Mouse (Mus musculus) frontal cortex, postnatal 25 days (tissue): ENCODE measurements at regions not wholly inside any gene's neighbourhood (a gene's known extent, or its start where the extent isn't known, plus 50 kb on each side); places are given as distances from the start of the nearest gene placed in this dataset.
A peak's percentile ranks its signal among the peaks of the same experiment; 100 is the strongest.
"Not testable (repeated sequence)": the region's sequence is repeated elsewhere in the genome, so short reads cannot be mapped to it uniquely, and the experiment has no call there.

Source experiments
- DNase-seq, 2 experiments: peaks; one replicate each; pipeline ENCODE4 v3.0.0; 2022; ENCODE audit warnings: low spot score in 2 of 2

DNA sequence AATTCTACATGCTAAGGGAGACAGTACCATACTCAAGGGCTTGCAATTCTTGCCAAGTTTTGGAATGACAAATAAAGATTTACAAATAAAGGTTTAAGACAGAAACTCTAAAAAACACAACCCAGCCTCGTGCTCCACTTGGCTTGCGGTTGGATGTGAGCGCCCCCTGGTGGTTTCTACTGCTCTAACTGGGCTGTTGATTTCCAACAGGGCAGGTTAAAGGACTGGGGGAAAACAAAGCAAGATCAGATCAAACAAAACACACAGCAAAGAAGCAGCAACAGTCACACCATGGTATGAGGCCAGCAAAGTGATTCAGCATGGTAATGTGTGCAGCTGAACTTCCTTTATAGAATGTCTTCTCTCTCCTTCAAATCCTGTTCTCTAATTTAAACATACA lies 339.2 kb downstream of the Adam3 start:
- DNase-seq = peak; percentile 66 to 67

DNA sequence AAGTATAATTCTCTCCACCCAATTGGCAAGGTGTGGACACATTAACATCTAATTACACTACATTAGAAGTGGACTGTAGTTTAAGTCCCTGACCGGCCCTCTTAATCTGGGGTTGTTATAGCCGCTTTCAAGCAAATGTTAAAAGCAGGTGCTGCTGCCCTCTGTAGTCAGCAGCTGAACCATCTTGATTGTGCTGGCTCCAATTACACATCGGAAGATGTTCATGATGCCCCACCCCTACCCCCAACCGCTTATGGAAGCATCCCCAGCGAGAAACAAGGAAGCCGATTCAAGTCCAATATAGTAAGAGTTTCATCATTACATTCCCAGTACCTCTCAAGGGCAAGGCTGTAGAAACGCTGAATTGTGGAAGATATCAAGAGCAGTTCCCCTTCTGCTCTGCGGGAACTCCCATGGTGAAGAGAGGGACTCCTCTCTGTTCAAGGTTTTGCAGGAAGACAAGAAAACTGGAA lies 341.7 kb downstream of the Adam3 start:
- DNase-seq = no peak

DNA sequence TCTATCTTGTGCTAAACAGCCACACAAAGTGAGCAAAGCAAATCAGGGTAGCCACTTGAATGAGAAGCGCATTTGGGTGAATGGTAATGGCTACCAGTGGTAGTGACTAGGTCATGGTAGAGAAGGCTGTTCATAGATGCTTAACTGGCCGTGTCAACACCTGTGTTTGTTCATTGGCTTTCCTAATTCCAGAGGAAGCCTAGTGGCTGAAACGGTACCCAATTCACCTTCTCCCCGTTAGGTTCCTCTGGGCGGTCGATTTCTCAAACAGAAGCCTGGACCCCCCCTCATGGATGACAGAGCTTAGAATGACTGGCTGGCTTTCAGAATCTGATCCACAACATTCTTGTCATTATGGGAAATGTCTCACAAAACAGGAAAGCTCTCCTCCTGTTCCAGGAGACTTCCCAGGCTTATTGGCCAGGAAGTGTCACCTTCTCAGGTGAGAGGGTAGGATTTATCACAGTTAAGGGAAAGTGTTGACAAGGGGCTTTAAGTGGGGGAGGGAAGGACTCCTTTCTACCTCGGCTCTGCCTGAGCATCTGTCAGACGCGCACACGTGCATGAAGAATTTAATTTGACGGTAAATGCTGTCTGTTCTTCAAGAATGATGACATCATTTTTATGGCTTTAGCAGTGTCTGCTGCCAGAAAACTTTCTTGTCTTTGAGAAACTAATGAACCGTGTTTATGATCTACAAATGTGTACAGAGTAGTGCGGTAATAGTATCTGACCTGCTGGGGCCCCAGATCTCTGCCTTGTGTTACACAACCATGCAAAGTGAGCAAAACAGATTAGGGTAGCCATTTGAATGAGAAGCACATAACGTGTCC lies 342.3 kb downstream of the Adam3 start:
- DNase-seq = no peak

DNA sequence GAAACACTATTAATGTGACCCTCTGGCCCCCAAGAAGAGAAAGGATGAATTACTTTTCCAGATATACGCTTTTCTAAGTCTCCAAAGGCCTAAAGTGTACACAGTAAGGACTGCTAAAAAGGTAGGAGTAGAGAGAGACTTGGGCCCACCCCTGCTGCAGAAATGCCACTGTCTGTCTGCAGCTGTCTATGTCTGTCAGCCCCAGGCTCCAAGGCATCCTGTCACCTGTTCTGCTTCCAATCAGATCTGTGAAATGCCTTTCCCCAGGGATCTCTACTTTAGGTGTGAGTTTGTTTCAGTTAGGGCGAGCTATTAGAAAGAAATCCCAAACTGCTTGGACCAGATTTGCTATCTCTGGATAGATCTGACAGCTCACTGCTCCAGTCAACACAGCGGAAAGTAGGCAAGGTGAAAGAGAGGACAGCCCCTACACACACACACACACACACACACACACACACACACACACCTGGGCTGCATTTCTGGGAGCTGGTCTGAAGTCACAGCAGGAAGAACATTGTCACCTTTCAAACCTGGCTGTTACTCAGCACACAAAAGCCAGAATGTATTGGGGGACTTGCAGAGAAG lies 343.9 kb downstream of the Adam3 start:
- no peak for DNase-seq

DNA sequence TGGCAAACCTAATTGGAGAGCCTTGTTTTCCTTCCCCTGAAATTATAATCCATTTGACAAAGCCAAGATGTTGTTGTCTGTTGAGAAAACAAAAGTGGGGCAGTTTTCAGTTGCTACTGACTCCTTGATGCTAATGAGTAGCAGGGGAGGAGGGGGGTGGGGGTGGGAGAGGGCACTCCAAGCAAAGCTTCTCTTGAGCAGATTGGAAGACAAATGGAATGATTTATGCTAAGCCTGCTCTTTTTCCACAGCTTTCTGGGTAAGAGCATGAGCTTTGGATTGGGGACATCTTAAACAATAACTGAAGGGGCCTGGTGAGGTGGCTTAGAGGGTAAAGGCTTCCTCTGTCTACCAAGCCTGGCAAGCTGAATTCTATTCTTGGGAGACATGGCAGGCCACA lies 347.6 kb downstream of the Adam3 start:
- DNase-seq = no peak

DNA sequence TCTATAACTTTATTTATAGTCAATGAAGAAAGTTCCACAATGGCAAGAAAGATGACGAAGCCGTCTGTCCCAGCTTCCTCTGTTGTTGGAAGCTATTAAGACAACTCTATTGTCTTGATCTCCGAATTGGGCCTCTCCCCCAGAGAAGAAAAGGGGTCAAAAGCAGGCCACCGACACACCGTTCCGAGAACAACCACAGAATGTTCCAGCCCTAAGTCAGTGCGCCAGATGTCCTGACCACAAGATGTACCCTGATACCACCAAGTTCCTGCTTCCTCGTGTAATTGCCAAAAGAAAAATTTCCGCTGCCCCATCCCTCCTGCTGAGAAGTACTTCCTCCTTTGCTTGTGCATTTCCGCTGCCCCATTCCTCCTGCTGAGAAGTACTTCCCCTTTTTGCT lies 348.8 kb downstream of the Adam3 start:
- DNase-seq = not testable (repeated sequence)

DNA sequence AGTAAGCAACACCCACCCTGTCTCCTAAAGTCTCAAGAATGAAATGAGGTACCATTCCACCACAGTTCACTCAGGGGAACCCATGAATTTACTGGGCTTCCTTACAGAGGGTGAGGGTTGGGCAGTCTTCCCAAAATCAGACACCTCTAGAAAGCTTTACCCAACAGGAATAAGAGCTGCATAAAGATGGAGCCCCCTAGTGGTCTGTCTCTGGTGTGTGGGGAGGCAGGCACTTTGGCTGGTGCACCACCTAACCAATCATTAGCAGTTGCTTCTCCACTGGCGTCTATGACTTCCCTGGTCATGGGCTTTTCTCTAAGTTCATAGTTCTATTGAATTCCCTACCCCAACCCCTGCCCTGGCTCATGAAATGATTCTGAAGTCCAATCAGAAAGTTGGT lies 351.1 kb downstream of the Adam3 start:
- no peak for DNase-seq

DNA sequence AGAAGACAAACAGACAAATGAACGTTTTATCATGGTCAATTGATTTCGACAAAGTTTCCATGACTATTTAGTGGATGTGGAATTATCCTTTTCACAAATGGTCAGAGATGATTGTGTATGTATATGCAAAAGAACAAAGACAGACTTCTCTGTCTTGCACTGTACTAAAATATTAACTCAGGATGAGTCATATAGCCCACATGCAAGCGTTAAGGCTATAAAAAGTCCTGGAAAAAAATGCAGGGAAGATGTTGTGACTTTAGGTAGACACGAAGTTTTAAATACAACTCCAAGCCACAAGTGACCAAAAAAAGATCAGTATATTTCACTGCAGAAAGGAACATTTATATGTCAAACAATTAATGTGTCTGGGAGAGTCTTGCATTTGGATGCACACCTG lies 353.6 kb downstream of the Adam3 start:
- no peak for DNase-seq

DNA sequence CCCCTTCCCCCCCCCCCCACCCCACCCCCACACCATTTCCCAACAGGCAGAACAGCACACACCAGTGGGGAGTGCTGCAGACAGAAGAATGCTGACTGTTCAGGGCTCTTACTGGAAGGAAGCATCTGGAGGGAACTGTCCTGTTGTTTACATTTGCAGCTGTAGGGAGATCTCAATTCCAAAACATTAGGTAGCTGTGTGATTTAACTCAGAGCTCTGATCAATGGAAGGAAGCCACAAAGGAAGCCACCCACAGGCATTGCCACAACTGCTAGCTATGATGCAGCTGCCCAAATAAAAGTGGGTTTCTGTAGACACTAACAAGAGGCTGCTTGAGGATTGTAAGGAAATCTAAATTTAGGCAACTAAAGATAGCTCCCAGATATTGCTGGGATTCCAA lies 359.7 kb downstream of the Adam3 start:
- no peak for DNase-seq

DNA sequence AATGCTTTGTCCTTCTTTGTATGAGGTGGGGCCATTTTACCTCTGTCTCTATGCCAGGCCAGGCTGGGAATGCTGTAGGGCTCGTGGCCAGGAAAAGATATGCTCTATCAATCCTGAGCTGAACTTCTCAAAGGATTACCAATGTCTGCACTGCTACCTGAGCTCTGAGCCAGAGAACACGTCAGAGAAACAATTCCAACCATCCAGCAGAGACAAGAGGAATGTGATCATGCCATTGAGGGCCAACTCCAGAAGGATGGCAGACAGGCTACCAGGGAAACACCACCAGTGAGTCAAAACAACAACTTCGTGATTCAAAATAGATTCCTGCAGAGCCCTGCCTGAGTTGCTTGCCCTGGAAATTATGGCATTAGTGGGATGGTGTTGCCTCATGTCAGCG lies 361.0 kb downstream of the Adam3 start:
- DNase-seq = no peak

DNA sequence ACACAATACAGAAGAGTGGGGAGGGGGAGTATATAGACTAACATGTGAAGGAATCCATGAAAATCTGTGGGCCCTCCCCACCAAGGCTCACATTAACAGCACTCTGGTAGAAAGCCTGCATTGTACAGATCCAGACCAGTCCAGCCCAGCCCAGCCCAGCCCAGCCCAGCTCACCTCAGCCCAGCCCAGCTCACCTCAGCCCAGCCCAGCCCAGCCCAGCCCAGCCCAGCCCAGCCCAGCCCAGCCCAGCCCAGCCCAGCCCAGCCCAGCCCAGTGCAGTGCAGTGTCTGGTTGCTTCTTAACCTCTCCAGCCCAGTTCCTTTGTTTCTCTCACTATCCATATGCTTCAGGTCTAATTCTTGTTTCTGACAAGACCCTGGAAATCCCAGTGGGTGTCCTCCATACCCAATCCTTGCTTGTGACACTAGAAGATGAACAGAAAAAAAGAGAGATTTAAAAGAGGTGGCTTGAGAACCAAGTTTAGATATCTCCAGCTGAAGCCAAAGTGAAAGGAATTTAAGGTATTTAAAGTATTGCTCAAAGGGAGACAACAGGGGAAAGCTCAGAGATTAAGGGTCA lies 366.5 kb downstream of the Adam3 start:
- no peak for DNase-seq

DNA sequence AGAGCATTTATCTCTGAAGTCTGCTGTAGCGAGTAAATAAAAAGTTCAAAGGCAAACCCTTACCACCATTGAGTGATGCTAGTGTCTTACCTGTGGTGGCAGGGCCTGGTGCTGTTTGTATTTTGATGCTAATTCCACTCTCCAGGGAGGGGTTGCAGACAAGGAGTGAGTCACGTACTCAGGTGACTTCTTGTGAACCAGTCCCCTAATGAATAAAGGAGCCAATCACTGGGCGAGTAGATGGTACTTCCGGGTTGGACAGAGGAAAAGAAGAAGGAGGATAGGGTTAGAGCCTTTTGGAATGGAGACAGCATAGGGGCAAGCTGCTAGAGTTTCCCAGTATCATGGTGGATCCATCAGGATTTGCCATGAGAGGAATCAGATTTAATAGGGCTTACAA lies 370.5 kb downstream of the Adam3 start:
- DNase-seq = no peak

DNA sequence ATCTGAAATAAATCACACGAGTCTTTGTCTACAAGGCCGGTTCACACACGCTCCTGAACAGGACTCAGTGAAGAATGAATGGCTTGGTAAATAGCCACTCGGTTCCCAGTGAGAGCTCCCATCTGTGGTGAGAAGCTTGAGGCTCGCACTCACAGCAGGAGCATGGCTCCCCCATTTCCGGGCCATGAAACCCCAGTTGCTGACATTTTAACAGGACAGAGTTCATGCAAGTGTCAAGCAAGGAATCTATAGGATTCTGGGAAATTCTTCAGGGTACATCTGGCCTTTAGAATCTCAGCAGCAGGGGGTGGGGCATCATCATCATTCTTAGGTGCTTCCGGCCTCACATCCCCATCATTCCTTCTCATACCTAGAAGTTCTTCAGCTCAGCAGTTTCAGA lies 371.8 kb downstream of the Adam3 start:
- no peak for DNase-seq

DNA sequence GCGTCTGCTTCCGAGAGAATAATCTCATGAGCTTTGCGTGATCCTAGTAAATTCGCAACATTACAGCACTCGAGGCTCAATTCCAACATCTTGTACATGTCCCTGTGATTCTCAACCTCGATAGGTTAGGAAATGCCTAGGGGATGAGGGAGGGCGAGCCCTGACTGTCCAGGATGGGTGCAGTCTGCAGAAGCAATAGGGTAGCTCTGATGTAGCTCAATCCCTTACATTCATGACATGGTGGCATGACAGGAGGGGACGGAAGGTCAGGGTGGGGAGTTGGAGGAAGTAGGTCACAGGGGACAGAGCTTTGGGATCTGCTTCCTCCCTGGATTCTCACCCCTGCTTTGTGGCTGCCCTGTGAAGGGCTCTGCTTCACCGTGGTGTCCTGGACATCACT lies 373.3 kb downstream of the Adam3 start:
- DNase-seq = no peak

DNA sequence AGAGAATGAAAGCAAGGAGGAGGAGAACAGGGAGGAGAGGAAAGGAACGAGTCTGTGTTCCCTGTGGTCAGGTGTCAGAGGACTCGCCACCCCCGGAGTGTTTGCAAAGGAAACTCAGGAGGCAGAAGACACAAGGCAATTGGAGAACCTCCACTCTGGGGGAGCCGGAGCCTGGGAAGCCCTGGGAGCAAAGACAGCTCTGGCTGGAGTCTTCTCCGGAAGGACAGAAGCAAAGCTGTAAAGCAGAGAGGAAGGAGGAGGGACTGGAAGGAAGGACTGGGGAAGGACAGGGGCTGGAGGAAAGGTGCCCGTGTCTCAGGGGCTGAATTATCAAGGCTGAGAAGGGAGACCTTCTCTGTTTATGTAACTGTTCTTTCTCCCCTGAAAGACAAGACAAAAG lies 373.9 kb downstream of the Adam3 start:
- DNase-seq = no peak

DNA sequence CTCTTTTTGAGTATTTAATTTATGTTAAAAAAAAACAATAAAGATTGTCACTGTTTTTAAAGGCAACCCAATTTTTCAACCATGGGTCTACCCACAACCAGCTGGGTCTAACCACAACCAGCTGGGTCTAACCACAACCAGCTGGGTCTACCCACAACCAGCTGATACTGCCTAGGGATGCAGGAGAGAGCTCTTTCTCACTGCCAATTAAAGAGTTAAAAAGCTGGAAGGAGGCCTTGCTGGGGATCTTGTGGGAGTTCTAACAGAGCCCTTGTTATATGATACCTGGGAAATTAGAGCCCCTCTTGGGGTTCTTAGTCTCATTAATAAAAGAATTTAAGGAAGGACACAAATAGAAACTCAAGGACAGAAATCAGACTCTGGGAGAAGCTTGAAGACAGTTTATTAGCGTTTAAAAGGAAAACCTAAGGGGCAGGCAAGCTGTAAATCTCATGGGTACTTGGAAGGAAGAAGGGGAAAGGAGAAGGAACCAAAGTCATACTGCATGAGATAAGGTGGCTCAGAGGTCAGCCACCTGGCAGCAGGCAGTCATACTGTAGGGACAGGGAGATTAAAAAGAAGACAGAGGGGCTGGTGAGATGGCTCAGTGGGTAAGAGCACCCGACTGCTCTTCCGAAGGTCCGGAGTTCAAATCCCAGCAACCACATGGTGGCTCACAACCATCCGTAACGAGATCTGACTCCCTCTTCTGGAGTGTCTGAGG lies 379.1 kb downstream of the Adam3 start:
- no peak for DNase-seq

DNA sequence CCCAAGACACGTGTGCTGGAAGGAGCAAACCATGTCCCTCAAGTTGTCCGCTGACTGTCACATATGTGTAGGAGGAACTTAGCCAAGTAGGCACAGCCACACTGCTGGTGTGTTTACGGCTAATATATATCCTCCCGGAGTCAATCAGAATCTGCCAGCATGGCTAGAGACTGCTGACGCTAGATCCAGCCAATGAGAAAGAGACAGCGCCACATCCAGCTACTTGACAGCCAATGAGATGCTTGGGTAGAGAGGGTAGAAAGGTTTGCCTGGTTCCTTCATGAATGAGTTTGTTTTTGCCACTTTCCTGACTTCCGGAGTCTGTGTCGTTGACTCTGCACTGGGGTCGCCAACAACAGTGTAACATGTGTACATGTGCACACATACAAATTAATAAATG lies 387.0 kb downstream of the Adam3 start:
- no peak for DNase-seq

DNA sequence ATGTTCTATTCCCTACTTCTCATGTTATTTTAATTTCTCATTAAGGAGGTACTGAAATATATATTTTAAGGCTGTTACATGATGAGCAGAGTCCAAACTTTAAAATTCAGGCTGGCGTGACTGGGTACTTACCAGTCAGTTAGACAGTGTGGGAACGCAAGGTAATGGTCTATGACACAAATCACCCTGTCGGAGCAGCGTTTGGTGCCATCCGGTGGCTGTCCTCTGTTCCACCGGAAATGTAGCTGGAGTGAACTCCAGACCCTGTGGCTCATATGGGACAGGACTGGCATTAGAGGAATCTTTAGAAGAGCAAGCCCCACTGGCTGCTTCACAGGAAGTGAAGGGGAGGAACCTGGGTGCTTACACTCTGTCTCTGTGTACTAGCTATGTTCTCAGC lies 388.0 kb downstream of the Adam3 start:
- DNase-seq = peak; percentile 9 to 10

DNA sequence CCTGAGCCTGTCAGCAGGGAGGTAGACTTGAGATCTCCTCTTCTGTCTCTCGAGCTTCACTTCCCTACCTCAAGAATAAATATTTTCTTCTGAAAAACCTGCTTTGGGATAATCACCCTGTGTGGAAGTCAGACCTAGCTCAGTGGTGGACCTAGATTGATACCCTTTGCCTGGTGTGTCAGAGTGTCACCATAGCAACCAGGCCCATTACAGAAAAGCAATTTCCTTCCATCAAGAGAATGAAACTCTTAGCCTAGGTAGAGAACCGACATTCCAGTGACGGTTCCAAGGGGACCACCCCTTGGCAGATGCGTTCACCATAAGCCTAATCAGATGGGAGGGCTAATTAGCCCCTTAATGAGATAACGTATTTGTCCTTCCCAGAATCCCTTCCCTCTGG lies 389.9 kb downstream of the Adam3 start:
- no peak for DNase-seq

DNA sequence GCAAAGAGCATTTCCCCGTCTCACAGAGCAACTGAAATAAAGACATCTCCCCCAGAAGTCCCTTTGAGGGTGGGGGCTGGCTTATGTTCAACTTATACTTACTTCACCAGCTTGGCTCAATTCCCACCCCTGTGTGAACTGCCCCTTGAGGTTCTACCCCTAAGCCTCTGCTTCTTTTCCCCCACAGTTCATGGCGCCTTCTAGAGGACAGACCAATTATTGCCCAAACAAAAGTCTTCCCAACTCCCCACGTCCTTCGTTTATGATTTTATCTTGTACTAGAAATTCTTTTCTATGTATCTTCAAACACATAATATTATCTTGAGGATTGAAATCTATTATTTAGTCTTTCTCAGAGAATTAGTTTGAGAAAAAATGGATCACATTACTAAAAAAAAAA lies 391.9 kb downstream of the Adam3 start:
- DNase-seq = no peak

DNA sequence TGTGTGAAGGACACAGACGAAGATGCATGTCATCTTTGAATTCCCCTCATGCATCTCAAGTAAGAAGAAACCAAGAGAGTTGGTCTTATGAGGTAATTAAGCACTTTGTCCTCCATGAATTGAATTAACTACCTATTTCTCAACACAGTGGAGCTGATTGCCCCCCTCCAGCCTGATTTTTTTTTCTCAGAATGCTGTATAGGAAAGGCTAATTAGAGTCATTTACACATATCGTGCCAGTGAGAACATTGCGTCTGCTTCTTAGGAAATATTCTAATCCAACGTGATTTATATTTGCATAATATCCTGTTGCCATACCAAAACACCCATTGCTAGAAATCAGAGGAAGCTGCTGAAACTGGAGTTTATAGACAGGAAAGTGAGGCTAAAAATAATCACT lies 414.8 kb downstream of the Adam3 start:
- no peak for DNase-seq

DNA sequence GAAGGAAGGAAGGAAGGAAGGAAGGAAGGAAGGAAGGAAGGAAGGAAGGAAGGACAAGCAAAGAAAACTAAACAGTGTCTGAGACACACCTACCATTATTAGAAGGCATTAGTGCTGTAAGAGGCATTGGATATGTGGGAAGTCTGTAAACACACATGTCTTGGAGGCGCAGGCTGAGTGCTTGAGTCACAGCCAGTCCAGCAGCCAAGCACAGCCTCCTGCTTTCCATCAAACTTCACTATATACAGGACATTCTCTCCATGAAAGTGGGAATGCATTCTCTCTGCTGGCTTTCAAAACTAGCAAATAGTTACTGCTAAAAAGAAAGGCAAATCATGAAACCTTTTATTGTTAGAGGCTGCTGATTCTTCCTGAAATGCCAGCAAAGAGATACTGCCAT lies 431.1 kb downstream of the Adam3 start:
- DNase-seq = no peak

DNA sequence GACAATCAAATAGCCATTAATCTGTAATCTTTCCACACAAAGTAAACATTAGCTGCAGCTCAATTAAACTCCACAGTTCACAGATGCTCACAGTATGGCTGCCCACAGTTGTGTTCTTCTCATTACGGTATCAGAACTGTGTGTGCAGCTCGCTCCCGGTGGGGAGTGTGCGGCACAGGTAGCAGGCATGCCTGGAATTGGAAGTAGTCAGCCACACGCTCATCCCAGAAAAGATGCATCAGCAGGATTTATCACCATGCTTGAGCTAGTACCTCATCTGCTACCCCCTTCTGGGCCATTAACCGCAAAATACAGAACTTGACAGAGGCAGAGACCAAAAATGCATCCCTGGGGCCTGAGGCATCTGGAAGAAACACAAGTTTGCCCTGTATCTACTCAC lies 437.8 kb downstream of the Adam3 start:
- no peak for DNase-seq
